Mouse (Mus musculus): Measurements from ENCODE around the gene Kdm4d. TPM values are rescaled to one million over a fixed set of nuclear protein-coding genes. Genes with fewer than 3 reads are reported as not detected.

The Kdm4d gene
- polyA plus RNA-seq (2012; rRNA removed), result 0.01 TPM in 1 of 2 replicates, not detected in the other

DNA sequence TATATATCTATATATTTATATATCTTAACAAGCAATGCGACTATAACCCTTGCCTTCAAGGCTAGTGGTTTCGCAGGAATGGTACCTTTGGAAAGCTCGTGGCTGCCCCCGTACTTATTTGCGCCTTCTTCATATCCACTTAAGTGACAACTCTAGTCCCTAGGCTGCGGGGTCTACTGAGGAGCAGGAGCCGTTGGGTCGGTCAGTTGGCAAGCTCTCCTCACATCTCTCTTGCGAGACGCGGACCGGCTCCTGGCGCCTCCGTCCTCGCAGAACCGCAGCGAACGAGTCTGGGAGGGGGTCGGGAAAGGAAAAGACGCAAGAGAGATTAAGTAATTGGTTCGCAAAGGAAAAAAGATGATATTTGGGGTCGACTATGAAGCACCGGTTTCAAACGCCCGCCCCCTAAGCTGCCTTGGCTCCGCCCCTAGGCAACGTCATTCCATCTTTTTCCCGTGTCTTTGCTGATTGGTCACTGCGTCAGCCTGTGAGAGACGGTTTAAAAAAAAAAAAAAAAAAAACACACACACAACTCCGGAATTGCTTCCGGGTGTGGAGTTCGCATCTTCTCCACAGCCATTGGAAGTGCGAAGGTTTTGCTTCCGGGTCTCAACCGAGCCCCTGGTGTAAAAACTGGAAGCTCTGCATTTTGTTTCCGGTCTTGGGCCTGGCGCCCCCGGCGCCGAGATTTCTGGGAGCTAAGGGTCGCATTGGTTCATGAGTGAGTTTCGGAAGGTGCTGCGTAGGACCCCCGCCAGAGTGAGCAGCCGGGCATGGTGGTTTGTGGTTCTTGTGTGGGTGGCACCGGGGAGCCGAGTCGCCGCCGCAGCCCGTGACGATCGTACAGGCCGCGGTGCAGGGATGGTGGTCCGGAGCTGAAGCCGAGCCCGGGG lies at the start of gene Kdm4d, which contains the start of gene Cwc15:
Gene Kdm4d, minus strand, starts transcription at position 460 of the 893 bp plus-strand sequence.
Gene Cwc15, plus strand, starts transcription at position 595 of the 893 bp plus-strand sequence.

Other genes with a start within 250 kb of the Kdm4d start
- 1.3 and 1.6 TPM in 2 replicates for gene Sesn3, start 225.4 kb downstream of the Kdm4d start, polyA plus RNA-seq (2012; rRNA removed)
- 10.4 and 11.6 TPM in 2 replicates for gene Endod1, start 119.0 kb downstream of the Kdm4d start, polyA plus RNA-seq (2012; rRNA removed)
- gene Cwc15, start 135 bp upstream of the Kdm4d start, polyA plus RNA-seq (2012; rRNA removed), result 35.8 and 37.0 TPM in 2 replicates
- 2.7 and 3.3 TPM in 2 replicates for gene Amotl1, start 144.6 kb upstream of the Kdm4d start, polyA plus RNA-seq (2012; rRNA removed)
- 0.05 and 0.10 TPM in 2 replicates for gene Piwil4, start 240.3 kb upstream of the Kdm4d start, polyA plus RNA-seq (2012; rRNA removed)